Mouse (Mus musculus) embryonic facial prominence, embryonic 11.5 days (tissue): ENCODE results near the gene Mgl2. TPM values are rescaled to one million over a fixed set of nuclear protein-coding genes. Genes with fewer than 3 reads are reported as not detected.

ENCODE experiments used
- ATAC-seq: fragments of 200-750 bp; cut with Nextera tagmentation; replicated peaks from 2 replicates; pipeline ENCODE4 v1.8.0; 2017; ENCODE audit warnings: low read depth; ENCODE audit not compliant: insufficient number of reproducible peaks, low FRiP score, low TSS enrichment
- DNase-seq: peaks from one replicate; pipeline ENCODE4 v3.0.0-alpha.2; 2015; ENCODE audit warnings: low spot score
- H3K27ac ChIP-seq: fragments of 300-500 bp; sonication (generic); replicated peaks from 2 replicates; pipeline ENCODE4 v1.5.1; 2014; ENCODE audit warnings: mild to moderate bottlenecking, low read depth, low read length, control low read depth
- H3K27me3 ChIP-seq: fragments of 300-500 bp; sonication (generic); 2 replicates; pipeline ENCODE4 v1.6.1; 2014; ENCODE audit warnings: mild to moderate bottlenecking, low read length, moderate library complexity, mixed read lengths; ENCODE audit not compliant: control insufficient read depth, insufficient read depth
- H3K36me3 ChIP-seq: fragments of 300-500 bp; sonication (generic); replicated peaks from 2 replicates; pipeline ENCODE4 v1.6.1; 2014; ENCODE audit warnings: low read depth, mild to moderate bottlenecking, low read length, moderate library complexity, mixed read lengths; ENCODE audit not compliant: control insufficient read depth, insufficient read depth
- H3K4me1 ChIP-seq: fragments of 300-500 bp; sonication (generic); 2 replicates; pipeline ENCODE4 v1.6.1; 2014; ENCODE audit warnings: low read length, mixed read lengths; ENCODE audit not compliant: control insufficient read depth, insufficient read depth
- H3K4me2 ChIP-seq: fragments of 300-500 bp; sonication (generic); 2 replicates; pipeline ENCODE4 v1.6.1; 2014; ENCODE audit warnings: low read depth, mild to moderate bottlenecking, control low read depth, low read length, moderate library complexity
- H3K4me3 ChIP-seq: fragments of 300-500 bp; sonication (generic); 2 replicates; pipeline ENCODE4 v1.5.1; 2014; ENCODE audit warnings: low read depth, low read length, control low read depth
- H3K9ac ChIP-seq: fragments of 300-500 bp; sonication (generic); replicated peaks from 2 replicates; pipeline ENCODE4 v1.6.1; 2014; ENCODE audit warnings: mild to moderate bottlenecking, control low read depth, low read length
- H3K9me3 ChIP-seq: fragments of 300-500 bp; sonication (generic); replicated peaks from 2 replicates; pipeline ENCODE4 v1.6.1; 2016; ENCODE audit warnings: mild to moderate bottlenecking, low read length, inconsistent platforms, mixed read lengths; ENCODE audit not compliant: control insufficient read depth
- WGBS: fragments of 180-500 bp; shearing (Covaris S2); extraction: QIAGEN DNeasy Blood & Tissue Kit; methylation state at CpG from one replicate; pipeline ENCODE4 v1.1.7; 2014; 5-methylcytosine and 5-hydroxymethylcytosine counted together
- polyA plus RNA-seq: library from polyadenylated mRNA; unstranded; fragments of >200 nt; fragmentation: Nextera tagmentation; extraction: Ambion mirVana; gene quantifications from 2 replicates; pipeline ENCODE4 v1.2.1, GENCODE M21; 2014

Gene Mgl2
- polyA plus RNA-seq, 1 experiment from 2014 or later = not detected

DNA sequence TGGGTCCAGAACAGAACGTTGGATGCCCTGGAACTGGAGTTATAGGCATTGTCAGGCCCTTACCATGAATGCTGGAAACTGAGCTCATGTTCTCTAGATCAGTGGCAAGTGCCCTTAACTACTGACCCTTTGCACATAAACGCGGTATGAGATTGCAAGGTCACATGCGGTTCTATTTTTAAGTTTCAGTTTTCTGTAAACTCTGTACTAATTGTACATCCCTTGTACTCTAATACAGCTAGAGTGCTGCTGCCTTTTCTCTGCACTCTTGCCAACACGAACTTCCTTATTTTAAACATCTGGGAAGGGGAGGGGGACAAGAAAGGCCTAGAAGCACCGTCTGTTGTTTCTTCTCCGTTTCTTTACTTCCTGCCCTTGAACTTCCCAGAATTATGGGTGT lies 55.0 kb downstream of the Mgl2 start:
- Histone ChIP-seq H3K4me1 (no peaks in the 10 kb centered on the region), H3K36me3 (no peaks in the 10 kb centered on the region), H3K9ac (no peak overlapping the region), H3K4me3 (no peak overlapping the region), H3K27me3 (no peaks in the 10 kb centered on the region), H3K27ac (no peak overlapping the region), H3K9me3 (no peaks in the 10 kb centered on the region), H3K4me2 (no peak overlapping the region)
- DNase-seq (no peak), ATAC-seq (no peak)
- WGBS = 74% methylated on average over 7 of the region's 7 CpGs

Other genes with a start within 250 kb of the Mgl2 start
- gene Kctd11, start 248.9 kb upstream of the Mgl2 start, polyA plus RNA-seq = 3.2 and 3.5 TPM in 2 replicates
- 0.56 and 0.60 TPM in 2 replicates for gene Acap1, start 234.8 kb upstream of the Mgl2 start, polyA plus RNA-seq
- 17.6 and 20.7 TPM in 2 replicates for gene 2810408A11Rik, start 229.3 kb upstream of the Mgl2 start, polyA plus RNA-seq
- 11.5 and 13.8 TPM in 2 replicates for gene Neurl4, start 229.3 kb upstream of the Mgl2 start, polyA plus RNA-seq
- 76.2 and 81.8 TPM in 2 replicates for gene Gps2, start 216.4 kb upstream of the Mgl2 start, polyA plus RNA-seq
- gene Eif5a, start 208.4 kb upstream of the Mgl2 start, polyA plus RNA-seq = 2,030 and 2,067 TPM in 2 replicates
- gene Ybx2, start 194.5 kb upstream of the Mgl2 start, polyA plus RNA-seq = 5.5 and 6.6 TPM in 2 replicates
- 20.2 and 20.5 TPM in 2 replicates for gene Slc2a4, start 182.1 kb upstream of the Mgl2 start, polyA plus RNA-seq
- 17.1 and 22.0 TPM in 2 replicates for gene Cldn7, start 165.6 kb upstream of the Mgl2 start, polyA plus RNA-seq
- 26.2 and 26.5 TPM in 2 replicates for gene Ctdnep1, start 149.2 kb upstream of the Mgl2 start, polyA plus RNA-seq
- gene Elp5, start 147.8 kb upstream of the Mgl2 start, polyA plus RNA-seq = 156 and 157 TPM in 2 replicates
- gene Gabarap, start 139.2 kb upstream of the Mgl2 start, polyA plus RNA-seq = 474 and 509 TPM in 2 replicates
- 57.7 and 58.0 TPM in 2 replicates for gene Phf23, start 134.6 kb upstream of the Mgl2 start, polyA plus RNA-seq
- 34.9 and 35.7 TPM in 2 replicates for gene Dvl2, start 129.7 kb upstream of the Mgl2 start, polyA plus RNA-seq
- 54.2 and 57.6 TPM in 2 replicates for gene Acadvl, start 114.9 kb upstream of the Mgl2 start, polyA plus RNA-seq
- 7.6 and 11.2 TPM in 2 replicates for gene Dlg4, start 113.4 kb upstream of the Mgl2 start, polyA plus RNA-seq
- gene Asgr1, start 76.2 kb upstream of the Mgl2 start, polyA plus RNA-seq = 0.46 and 0.95 TPM in 2 replicates
- not detected in 2 replicates for gene Asgr2, start 37.7 kb upstream of the Mgl2 start, polyA plus RNA-seq
- gene Clec10a, start 25.9 kb downstream of the Mgl2 start, polyA plus RNA-seq = 0.72 and 1.3 TPM in 2 replicates
- gene Slc16a11, start 82.4 kb downstream of the Mgl2 start, polyA plus RNA-seq = 0.81 TPM in 1 of 2 replicates, not detected in the other
- 8.5 and 13.4 TPM in 2 replicates for gene Slc16a13, start 90.7 kb downstream of the Mgl2 start, polyA plus RNA-seq
- 6.7 and 6.9 TPM in 2 replicates for gene Bcl6b, start 99.5 kb downstream of the Mgl2 start, polyA plus RNA-seq
- gene 0610010K14Rik, start 107.6 kb downstream of the Mgl2 start, polyA plus RNA-seq = 195 and 211 TPM in 2 replicates
- gene Gm21988, start 109.5 kb downstream of the Mgl2 start, polyA plus RNA-seq = 7.5 and 9.1 TPM in 2 replicates
- gene Rnasek, start 109.5 kb downstream of the Mgl2 start, polyA plus RNA-seq = 103 and 110 TPM in 2 replicates
- 3.2 and 4.1 TPM in 2 replicates for gene Alox12, start 125.0 kb downstream of the Mgl2 start, polyA plus RNA-seq
- gene Alox12e, start 192.3 kb downstream of the Mgl2 start, polyA plus RNA-seq = 0.14 and 0.43 TPM in 2 replicates
- 0.34 and 0.84 TPM in 2 replicates for gene Alox15, start 221.7 kb downstream of the Mgl2 start, polyA plus RNA-seq